Mouse (Mus musculus) liver, postnatal 0 days (tissue): ENCODE results near the gene Trove2.

Source experiments
- CTCF ChIP-seq: sonication (generic); IDR thresholded peaks from 2 replicates; pipeline ENCODE4 v1.5.1; 2016; ENCODE audit warnings: antibody characterized with exemption, low read depth
- EP300 ChIP-seq: IDR thresholded peaks from 2 replicates; pipeline ENCODE4 v1.6.1; 2016; ENCODE audit warnings: antibody characterized with exemption, low read depth, mild to moderate bottlenecking

GRCm38 (mm10) chr1:143788584-143789227, 11.8 kb upstream of the Trove2 start:
- TF ChIP-seq CTCF (peak; percentile 85), EP300 (no peak)
